Mouse (Mus musculus): ENCODE results near the gene Efcab3.
"Not testable (repeated sequence)": the region's sequence is repeated elsewhere in the genome, so short reads cannot be mapped to it uniquely, and the experiment has no call there.

The Efcab3 gene

DNA sequence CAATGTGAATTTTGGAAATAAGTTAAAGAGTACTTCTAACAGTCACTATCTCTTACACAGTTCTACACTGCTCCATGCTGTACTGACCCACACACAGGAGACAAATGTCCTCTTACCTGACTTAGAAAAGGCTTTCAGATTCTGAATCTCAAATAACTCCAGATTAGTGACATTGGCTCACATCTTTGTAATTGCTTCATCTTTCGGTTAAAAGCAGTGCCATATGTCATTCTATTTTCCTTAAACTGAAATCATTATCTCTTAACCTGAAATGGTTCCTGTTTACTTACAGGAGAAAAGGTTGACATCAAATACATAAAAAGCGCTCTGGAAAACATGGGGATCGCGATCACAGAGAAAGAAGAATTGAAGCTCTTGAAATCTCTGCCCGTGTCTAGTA lies at the start of gene Efcab3:
Gene Efcab3 (plus strand): TSS at position 301 of the 400 bp plus-strand sequence.
- no peak for DNase-seq (ENCODE audit: low spot score)

DNA sequence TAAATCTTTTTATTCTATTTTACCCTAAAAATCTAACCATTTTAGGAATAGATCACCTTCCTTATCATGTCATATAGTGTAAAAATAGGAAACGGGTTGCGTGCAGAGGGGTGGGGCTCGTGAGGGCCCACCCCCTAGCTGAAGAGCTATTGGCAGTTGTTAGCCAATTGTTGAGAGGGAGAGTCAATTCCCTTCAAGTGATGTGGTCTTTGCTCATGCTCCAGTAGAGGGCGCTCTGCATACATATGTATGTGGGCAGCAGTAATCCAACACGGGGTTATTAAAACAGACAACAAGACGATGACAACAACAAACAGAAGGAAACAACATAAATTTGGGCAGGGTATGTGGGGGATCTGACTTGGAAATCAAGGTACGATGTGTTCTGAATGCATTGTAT lies 42.3 kb upstream of the Efcab3 start:
- no peak for DNase-seq (ENCODE audit: low spot score)

DNA sequence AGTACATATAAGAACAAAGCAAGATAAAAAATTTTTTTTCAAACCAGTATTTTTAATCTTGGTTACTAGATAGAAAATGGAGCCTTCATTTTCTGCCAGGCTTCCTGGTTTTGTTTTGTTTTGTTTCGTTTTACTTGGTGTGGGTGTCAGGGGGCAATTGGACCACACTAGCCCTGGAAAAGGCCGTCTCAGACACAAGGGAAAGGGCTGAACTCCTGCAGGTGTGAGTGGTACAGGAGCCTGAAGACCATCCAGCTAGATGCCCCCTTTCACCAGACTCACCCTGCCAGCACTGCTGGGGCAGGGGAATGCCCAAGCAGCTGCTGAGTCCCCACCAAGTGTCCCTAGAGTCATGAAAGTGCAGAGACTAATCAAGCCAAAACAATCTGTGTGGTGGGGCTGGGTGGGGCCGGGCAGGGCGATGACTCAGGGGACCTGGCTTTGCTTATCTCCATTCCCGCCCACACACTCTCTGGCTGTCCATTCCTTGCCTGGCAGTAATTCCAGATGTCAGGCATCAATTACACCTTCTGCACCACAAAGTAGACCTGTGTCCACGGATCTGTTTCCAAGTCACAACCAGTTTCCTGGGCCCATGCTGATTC lies 34.5 kb upstream of the Efcab3 start:
- peak; percentile 3 for DNase-seq (ENCODE audit: low spot score)

DNA sequence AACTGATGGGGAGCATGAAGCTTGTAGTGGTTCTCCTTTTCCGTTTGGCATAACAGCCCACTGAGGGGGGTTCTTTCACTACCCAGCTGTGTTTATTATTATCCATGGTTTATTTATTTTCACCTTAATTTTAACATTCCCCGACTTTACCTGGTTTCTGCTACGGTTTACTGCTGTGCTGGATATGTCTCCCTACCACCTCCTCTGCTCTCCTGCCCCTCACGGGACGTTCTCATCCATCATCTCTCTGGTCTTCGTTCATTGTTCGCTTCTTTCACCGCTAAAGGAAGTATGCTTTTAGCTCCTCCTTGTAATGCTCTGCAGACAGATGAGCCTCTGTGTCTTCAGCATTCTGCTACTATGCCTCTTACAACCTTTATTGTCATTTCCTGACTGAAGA lies 33.9 kb upstream of the Efcab3 start:
- DNase-seq (ENCODE audit: low spot score): no peak

DNA sequence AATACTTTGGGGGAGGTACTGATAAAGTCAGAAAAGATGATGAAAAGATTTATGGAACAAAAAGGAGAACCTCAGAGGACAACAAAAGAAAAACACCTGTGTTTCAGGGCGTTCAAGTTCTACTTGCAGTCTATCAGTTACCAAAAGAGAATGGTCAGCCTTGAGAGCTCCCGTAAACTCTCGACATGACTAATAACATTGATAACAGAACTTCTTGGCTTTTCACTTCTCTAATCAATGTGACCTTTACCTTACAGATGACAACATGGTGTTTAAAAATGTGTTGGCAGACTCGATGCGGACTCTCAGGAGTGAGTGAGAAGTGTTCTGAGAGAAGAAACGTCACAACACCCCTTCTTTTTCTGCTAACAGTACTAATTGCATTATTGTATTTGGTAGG lies 33.2 kb upstream of the Efcab3 start:
- no peak for DNase-seq (ENCODE audit: low spot score)

DNA sequence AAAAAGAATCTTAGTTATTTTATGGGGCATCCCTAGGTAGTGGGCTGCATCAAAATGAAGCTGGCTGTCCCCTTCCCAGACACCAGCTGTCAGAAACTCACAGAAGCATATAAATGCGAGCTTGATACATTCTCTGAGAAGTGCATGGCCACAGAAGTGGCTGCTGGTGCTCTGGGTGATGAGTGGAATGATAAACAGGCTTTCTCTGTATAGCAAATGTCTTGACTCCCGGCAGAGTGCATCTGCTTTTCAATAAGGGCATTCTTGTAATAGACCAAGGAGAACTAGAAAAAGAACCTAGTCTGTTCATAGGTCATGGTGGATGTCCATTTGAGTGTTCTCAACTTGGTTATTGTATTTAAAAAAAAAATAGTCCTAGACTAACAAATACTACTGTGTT lies 32.3 kb upstream of the Efcab3 start:
- DNase-seq (ENCODE audit: low spot score): no peak

DNA sequence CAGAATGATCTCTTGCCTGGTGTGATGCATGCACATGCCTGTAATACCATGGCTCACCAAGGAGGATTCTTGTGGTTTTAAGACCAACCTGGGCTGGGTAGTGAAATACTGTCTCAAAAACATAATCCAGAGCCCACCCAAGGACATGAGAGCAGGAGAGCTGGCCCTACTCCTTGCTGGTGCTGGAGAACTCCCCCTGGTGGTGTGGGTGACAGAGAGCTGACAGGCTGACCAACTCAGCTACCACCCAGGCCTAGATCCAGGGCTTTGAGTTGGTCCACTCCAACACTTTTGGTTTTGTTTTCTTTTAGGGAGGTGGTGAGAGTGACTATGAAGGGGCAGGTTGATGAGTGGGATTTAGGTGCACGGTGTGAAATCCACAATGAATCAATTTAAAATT lies 28.3 kb upstream of the Efcab3 start:
- no peak for DNase-seq (ENCODE audit: low spot score)

DNA sequence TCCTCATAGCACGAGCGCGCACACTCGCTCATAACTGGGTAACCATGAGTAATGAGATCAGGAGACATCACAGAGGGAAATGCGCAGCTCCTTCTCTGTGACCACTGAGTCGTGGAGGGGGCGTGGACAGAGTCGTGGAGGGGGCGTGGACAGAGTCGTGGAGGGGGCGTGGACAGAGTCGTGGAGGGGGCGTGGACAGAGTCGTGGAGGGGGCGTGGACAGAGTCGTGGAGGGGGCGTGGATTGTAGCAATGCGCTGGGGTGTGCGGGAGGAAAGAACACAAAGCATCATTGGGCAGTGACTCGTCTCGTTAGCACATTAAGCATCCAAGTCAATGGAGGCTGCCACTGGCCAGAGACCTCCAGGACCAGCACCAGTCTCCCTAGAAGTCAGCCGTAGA lies 49.1 kb downstream of the Efcab3 start:
- DNase-seq (ENCODE audit: low spot score): not testable (repeated sequence)

DNA sequence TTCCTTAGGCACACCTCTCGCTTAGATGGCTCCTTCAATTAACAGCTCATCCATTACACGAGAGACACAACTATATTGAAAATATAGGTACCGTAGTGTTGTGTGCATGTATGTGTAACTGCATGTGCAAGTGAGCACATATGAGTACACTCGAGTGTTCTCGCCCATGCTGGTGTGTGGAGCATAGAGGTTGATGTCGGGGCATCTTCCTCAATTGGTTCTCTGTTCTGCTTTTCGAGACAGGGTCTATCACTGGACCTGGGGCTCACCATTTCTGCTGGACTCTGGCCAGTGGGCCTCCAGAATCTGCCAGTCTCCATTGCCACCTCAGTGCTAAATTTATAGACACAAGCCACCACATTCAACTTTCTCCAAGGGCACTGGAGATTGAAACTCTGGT lies 54.4 kb downstream of the Efcab3 start:
- DNase-seq (ENCODE audit: low spot score): no peak

DNA sequence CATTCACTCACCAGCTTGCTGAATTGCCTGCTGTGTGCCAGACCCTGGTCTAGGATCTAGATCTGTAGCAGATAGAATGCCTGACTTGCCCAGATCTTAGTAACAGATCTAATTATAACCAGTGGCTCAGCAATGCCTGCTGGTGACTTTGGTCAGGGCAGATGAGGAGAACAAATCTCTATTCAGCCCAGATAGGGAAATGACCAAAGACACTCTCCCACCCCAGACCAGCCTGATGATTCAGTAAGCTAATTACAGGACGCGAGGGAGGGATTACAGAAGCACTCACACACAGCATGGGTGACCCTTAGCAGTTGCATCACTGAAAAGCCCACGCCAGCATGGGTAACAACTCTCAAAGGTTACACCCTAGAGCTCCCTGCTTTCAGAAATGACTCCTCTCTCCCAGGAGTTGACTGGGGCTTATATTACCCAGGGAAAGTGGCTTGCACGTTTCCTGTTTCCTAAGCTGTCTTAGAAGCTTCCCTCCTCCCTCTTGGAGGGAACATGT lies 57.2 kb downstream of the Efcab3 start:
- DNase-seq (ENCODE audit: low spot score): no peak

DNA sequence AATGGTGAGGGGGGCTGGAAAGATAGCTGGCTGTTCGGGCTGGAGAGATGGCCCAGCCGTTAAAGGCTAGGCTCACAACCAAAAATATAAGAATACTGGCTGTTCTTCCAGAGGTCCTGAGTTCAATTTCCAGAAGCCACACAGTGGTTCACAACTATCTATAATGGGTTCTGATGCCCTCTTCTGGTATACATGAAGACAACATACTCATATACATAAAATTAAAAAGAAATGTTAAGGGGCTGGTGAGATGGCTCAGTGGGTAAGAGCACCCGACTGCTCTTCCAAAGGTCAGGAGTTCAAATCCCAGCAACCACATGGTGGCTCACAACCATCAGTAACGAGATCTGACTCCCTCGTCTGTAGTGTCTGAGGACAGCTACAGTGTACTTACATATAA lies 58.4 kb downstream of the Efcab3 start:
- not testable (repeated sequence) for DNase-seq (ENCODE audit: low spot score)

DNA sequence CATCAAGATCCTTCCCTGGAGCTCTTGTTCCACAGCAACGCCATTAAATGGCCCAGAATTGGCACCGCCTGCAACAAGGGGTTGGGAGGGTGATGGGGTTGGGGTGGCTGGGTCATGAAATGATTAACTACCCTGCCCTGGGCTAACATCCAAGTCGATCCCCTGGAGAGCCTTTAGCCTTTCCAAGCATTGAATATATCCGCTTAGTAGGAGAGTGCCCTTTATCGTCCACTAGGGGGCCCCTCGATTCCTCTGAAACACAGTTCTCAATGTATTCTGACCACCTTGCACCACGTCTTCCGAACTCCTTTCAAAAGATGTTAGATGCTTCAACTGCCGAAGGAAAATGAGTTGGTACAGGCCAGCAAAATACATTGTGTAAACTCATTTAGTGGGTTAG lies 60.6 kb downstream of the Efcab3 start:
- peak; percentile 30 for DNase-seq (ENCODE audit: low spot score)

DNA sequence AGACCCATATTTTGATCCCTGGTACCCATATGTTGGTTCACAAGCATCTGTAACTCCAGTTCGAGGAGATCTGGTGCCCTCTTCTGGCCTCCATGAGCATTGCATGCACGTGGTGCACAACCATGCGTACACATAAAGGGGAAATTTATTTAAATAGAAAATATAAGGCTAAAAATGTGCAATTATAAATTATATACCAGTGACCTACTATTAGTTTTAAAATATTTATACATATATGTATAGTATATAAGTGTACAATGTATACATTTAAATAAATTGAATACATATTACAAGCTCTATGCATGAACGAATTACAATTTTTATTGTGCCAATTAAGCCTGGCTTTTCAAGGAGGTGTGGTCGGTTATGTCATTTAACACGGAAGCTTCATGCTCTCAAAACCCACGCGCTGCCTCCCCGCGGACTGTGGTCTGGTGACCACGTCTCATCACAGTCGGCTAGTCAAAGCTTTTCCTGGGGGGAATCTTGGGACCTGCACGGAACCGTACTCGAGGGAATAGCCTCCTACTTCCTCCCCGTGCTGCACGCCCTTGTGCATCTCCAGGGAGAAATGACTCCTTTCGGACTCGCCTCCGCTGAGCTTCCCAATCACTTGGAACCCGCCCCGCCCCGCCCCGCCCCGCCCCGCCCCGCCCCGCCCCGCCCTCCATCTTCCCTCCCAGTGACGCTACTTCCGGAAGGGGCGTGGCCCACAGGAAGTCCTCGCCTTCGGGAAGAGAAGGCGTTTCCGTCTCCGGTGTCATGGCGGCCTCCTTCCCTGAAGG lies 62.5 kb downstream of the Efcab3 start, which contains the start of gene Mettl2:
Gene Mettl2 (plus strand): TSS at position 691 of the 785 bp plus-strand sequence.
- peak; percentile 73 for DNase-seq (ENCODE audit: low spot score)

DNA sequence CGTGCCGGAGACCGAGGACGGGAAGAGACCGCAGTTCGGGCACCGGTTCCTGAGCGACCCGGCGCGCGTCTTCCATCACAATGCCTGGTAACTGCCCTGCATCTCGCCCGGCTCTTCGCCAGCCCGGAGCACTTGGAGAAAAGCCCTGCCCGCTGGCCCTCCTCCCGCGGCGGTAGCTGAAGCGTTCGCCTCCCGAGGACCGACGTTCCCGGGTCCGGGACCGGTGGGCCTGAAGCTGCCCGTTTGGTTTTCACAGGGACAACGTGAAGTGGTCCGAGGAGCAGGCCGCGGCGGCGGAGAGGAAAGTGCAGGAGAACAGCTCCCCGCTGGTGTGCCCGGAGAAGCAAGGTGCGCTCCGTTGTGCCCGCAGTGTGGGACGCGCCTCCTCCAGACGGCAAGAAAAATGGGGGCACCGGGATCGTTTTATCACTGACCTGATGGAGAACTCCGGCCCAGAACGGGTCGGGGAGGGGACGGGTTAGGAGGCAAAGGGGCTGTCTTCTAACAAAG lies 63.2 kb downstream of the Efcab3 start:
- DNase-seq (ENCODE audit: low spot score): no peak

DNA sequence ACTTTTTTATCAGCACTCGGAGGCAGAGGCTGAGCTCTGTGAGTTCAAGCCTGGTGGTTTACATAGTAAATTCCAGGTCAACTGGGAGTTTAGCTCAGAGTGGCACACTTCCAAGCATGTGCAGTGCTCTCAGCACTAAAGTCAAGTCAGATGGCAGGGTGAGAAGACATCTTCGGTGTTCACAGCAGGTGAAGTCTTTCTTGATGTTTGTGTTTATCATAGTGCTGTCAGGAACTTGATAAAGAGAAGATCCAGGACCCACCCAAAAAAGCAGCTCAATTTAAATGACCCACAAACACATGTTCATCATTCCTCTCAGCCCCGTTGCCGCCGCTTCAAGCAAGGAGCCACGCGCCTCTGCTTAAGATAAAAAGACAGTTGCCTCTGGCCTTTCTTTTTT lies 72.3 kb downstream of the Efcab3 start:
- DNase-seq (ENCODE audit: low spot score): no peak

DNA sequence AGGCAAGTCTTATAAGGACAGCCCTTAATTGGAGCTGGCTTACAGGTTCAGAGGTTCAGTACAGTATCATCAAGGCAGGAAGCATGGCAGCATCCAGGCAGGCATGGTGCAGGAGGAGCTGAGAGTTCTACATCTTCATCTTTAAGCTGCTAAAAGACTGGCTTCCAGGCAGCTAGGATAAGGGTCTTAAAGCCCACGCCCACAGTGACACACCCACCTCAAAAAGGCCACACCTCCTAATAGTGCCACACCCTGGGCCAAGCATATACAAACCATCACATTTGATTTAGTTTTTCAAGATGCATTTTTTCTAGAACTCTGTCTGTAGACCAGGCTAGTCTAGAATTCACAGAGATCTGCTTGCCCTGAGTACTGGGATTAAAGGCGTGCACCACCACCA lies 73.9 kb downstream of the Efcab3 start:
- not testable (repeated sequence) for DNase-seq (ENCODE audit: low spot score)

DNA sequence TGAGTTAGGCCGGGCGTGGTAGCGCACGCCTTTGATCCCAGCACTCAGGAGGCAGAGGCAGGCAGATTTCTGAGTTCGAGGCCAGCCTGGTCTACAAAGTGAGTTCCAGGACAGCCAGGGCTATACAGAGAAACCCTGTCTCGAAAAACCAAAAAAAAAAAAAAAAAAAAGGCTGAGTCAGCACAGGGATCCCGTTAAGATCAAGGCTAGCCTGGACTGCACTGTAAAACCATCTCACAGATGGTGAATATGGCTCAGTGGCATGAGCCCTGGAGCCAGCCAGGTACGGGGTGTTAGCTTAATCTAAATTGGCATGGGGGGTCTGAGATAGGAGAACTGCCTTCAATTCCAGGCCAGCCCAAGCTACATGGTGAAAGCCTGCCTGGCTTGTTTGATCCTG lies 77.1 kb downstream of the Efcab3 start:
- not testable (repeated sequence) for DNase-seq (ENCODE audit: low spot score)

DNA sequence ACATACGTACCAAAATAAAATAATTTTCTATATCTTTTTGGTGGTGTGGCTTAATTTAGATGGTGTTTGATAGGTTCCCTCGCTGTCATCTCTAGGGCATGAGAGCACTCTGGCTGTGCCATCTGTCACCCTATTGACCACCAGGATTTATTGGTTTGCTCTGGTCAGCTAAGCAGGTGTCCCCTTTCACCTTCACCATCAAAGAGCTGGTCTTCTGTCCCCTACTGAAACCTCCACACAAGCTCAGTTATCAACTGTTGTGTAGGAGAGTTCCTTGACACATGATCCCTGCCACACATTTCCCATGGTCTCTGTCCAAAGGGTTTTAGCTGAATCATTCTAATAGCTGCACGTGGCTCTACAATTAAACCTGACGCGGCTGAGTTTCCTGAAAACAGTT lies 77.7 kb downstream of the Efcab3 start:
- no peak for DNase-seq (ENCODE audit: low spot score)

DNA sequence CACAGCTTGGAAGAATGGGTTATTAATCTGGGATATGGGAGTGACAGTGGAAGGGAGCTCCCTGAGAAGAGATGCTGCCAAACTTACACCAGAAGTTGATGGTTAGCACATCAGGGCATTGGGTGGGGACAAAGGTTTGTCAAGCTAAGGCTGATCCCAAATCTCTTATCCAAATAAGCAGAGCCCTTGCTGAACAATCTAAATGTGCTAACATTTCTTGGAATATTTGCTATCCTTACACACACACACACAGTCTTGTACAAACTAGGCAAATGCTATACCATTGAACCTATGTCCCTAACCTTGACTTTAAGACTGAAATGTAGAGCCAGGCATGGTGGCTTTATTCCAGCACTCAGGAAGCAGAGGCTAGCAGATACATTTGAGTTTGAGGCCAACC lies 80.2 kb downstream of the Efcab3 start:
- DNase-seq (ENCODE audit: low spot score): no peak

DNA sequence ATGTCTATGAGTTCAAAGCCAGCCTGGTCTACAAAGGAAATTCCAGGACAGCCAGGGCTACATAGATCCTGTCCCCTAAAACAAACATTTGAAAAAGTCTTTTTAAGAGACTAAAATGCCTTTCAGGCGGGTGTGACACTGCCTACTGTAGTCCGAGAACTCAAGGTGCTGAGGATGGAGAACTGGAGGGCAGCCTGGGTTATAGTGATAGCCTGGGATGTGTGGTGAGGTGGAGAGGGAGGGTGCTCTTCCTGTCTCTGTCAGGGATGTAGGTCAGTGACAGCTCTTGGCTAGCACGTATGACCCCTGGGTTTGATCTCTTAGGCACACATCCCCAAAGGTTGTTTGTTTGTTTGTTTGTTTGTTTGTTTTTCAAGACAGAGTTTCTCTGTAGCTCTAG lies 80.7 kb downstream of the Efcab3 start:
- no peak for DNase-seq (ENCODE audit: low spot score)

DNA sequence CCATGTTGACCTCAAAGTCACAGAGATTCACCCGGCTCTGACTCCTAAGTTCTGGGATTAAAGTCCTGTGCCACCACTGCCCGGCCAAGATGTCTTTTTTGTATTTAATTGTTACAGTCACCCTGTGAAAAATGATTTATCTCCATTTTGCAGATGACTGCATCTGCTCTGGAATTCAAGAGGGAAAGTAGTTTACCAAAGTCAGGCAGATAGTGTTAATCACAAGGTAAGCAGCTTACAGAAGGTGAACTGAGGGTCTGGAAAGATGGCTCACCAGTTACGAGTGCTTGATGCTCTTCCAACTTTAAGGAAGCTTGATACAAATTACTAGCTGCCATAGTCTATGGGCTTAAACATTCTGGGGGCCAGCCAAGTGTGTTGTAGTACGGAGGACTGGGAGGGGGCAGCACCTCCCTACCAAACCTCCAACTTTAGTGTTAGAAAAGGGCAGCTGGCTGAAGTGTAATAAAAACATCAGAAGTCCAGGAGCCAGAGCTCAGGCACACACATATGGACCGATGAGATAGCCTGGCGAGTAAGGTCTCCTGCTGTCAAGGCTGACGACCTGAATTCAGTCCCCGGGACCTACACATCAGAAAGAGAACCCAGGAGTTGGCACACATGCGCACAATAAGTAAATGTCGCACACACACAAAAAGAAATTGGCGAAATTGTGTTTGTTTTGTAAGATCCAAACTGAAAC lies 81.3 kb downstream of the Efcab3 start:
- DNase-seq (ENCODE audit: low spot score): no peak

DNA sequence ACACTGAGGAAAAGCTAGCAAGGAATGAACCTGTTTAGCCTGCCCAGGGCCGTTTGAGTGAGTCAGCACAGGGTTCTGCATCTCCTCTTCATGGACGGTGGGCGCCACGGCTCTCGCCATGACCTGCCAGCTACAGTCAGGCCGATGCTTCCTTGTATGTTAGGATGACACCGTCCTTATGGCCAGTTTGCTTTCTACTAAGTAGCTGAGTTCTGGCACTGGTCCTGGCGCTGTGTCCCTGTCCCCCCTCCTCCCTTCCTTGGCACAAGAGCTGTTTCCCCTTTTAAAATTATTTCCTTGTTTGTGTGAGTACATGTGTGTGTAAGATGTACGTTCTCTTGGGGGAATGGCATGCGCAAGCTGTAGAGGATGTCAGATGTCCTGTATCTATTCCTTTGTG lies 81.8 kb downstream of the Efcab3 start:
- no peak for DNase-seq (ENCODE audit: low spot score)

DNA sequence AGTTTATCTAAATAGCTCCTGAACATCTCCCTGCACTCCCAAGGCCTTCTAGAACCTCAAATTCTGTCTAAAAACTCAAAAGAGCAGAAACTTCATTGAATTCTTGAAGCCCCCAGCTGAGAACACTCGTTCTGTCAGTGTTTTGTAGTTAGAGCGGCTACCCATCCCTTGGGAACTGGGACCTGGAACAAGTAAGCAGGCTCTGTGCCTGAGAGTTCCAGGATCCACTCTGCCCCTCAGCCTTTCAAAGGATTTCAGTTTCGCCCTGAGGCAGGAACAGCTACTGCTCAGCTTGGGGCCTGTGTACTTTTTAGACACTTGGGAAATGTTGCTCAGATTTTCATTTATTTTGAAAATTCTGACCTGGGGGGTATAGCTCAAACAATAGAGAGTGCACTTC lies 83.2 kb downstream of the Efcab3 start, which contains the start of gene Gm10842:
Gene Gm10842 (plus strand): TSS at position 301 of the 400 bp plus-strand sequence.
- no peak for DNase-seq (ENCODE audit: low spot score)
